Mouse (Mus musculus) heart, embryonic 10.5 days (tissue): ENCODE results near the gene Gcsam. TPM values are rescaled to one million over a fixed set of nuclear protein-coding genes. Genes with fewer than 3 reads are reported as not detected.
A peak's percentile ranks its signal among the peaks of the same experiment; 100 is the strongest.

Experiments used
- DNase-seq: peaks from one replicate; pipeline ENCODE4 v3.0.0-alpha.2; 2017; ENCODE audit warnings: low spot score
- H3K27ac ChIP-seq: fragments of 300-500 bp; sonication (generic); 2 replicates; pipeline ENCODE4 v1.5.1; 2016; ENCODE audit warnings: mild to moderate bottlenecking
- H3K27me3 ChIP-seq: fragments of 300-500 bp; sonication (generic); 2 replicates; pipeline ENCODE4 v1.6.1; 2016; ENCODE audit warnings: mild to moderate bottlenecking; ENCODE audit not compliant: poor library complexity, insufficient read depth, severe bottlenecking
- H3K36me3 ChIP-seq: fragments of 300-500 bp; sonication (generic); 2 replicates; pipeline ENCODE4 v1.6.1; 2016; ENCODE audit warnings: mild to moderate bottlenecking, moderate library complexity
- H3K4me1 ChIP-seq: fragments of 300-500 bp; sonication (generic); 2 replicates; pipeline ENCODE4 v1.6.1; 2016; ENCODE audit warnings: mild to moderate bottlenecking
- H3K4me3 ChIP-seq: fragments of 300-500 bp; sonication (generic); 2 replicates; pipeline ENCODE4 v1.5.1; 2016; ENCODE audit warnings: mild to moderate bottlenecking, moderate library complexity
- H3K9me3 ChIP-seq: fragments of 300-500 bp; sonication (generic); 2 replicates; pipeline ENCODE4 v1.6.1; 2016; ENCODE audit warnings: mild to moderate bottlenecking, moderate library complexity
- WGBS: fragments of 180-500 bp; shearing (Covaris S2); methylation state at CpG from one replicate; pipeline ENCODE4 v1.1.7; 2016; 5-methylcytosine and 5-hydroxymethylcytosine counted together
- polyA plus RNA-seq: library from polyadenylated mRNA; unstranded; fragments of >200 nt; fragmentation: Nextera tagmentation; extraction: Ambion mirVana; gene quantifications from 2 replicates; pipeline ENCODE4 v1.2.1, GENCODE M21; 2016

The Gcsam gene
- 0.28 TPM in 1 of 2 replicates, not detected in the other for polyA plus RNA-seq

DNA sequence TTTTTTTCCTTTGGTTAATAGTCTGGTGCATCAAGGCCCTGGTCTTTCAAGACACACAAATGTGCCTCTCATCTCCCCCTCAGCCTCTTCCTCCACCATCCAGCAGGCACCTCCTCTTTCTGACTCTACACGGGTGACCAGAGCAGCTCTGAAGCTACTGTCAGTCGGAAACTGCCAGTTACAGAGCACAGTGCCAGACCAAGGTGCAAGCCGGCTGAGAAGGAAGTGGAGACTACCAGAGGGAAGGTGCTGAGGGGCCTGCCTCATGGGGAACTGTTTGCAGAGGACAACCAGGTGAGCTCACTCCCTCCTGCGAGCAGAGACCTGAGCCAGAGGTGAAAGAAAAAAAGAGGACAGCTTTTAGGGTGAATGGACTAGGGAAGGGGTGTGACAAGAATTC is at the start of gene Gcsam:
Gene Gcsam (plus strand): TSS at position 114 of the 400 bp plus-strand sequence.
- no peak within 1 kb of the TSS for H3K27ac ChIP-seq
- no peaks in the 10 kb centered on the region for H3K4me1 ChIP-seq
- DNase-seq, result no peak
- 62% methylated on average over 4 of the region's 4 CpGs for WGBS
- H3K27me3 ChIP-seq, result no peaks in the 10 kb centered on the region
- no peaks in the 10 kb centered on the region for H3K36me3 ChIP-seq
- H3K9me3 ChIP-seq, result no peaks in the 10 kb centered on the region
- no peak within 1 kb of the TSS for H3K4me3 ChIP-seq

DNA sequence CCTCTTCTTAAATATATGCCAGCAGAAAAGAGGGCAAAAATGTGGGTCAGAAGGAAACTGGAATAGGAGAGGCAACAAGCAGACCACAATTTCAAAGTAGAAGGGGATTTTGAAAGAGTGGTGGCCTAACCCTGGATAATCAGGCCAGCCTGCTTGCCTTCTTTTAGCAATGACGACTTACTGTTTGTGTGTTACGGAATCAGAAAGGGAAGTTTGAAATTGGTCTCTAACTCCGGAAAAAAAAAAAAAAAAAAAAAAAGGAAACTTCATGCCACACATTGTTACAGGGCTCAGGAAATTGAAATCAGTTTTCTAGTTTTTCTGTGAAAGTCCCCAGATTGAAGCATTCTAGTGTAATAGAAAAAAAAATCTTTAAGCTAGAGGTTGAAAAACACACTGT is 48.4 kb upstream of the Gcsam start:
- H3K9me3 ChIP-seq, result no peaks in the 10 kb centered on the region
- DNase-seq, result no peak
- WGBS, result 51% methylated on average over 3 of the region's 3 CpGs
- no peak overlapping the region for H3K4me3 ChIP-seq
- H3K27me3 ChIP-seq, result no peaks in the 10 kb centered on the region
- no peaks in the 10 kb centered on the region for H3K36me3 ChIP-seq
- H3K4me1 ChIP-seq, result no peaks in the 10 kb centered on the region
- no peak overlapping the region for H3K27ac ChIP-seq

DNA sequence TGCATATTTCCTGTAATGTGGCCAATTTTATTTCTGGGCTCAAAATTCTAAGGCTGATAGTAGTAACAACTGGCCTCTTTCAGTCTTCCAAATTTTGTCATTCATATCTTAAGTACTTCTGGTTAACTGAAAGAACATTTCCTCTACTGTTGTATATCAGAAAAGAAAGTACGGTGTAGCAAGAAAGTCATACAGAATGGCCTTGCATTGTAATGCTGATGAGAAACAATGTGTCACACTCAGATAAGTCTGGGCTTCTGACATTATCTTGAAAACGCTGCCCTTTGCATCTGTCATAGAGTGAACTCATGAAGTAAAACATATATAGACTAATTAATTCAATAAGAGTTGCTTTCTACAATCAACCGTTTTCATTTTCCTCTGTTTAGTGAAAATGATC is 37.9 kb upstream of the Gcsam start:
- no peaks in the 10 kb centered on the region for H3K9me3 ChIP-seq
- 63% methylated on average over 3 of the region's 3 CpGs for WGBS
- no peak overlapping the region for H3K27ac ChIP-seq
- no peak overlapping the region for H3K4me3 ChIP-seq
- no peak for DNase-seq
- H3K36me3 ChIP-seq, result no peaks in the 10 kb centered on the region
- no peaks in the 10 kb centered on the region for H3K4me1 ChIP-seq
- no peaks in the 10 kb centered on the region for H3K27me3 ChIP-seq

DNA sequence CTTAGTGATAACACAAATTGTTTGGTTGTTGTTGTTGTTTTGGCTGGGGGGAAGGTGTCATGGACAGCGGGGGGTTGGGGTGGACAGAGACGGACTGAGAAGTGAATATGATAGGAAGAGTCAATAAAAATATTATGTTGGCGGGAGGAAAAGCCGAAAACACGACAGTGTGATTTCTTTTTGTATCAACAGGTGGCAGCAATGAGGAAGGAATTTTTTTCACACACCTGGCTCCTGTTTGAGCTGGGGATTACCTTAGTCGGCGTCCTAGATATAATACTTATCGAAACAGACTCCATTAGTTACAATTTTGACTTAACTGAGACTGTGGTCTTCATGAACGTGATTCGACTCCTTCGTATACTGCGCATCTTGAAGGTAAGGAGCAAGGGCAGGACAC is 30.3 kb upstream of the Gcsam start:
- H3K36me3 ChIP-seq, result no peaks in the 10 kb centered on the region
- no peak overlapping the region for H3K4me3 ChIP-seq
- no peak overlapping the region for H3K27ac ChIP-seq
- no peaks in the 10 kb centered on the region for H3K27me3 ChIP-seq
- H3K9me3 ChIP-seq, result no peaks in the 10 kb centered on the region
- H3K4me1 ChIP-seq, result no peaks in the 10 kb centered on the region
- 53% methylated on average over 12 of the region's 12 CpGs for WGBS
- DNase-seq, result no peak

DNA sequence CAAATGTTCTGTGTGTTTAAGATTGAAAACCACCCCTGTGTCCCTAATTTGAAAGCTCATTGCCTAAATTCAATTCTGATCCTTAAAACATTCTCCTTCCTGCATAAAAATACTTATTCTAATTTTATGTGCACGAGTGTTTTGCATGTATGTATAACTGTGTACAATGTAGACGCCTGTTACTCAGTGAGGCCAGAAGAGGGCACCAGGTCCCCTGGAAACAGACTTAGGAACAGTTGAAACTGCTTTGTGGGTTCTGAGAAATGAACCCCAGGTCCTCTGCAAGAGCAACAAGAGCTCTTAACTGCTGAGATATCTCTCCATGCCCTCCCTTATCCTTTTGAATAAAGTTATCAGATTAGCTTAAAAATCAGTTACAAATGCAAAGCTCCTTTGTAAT is 27.7 kb upstream of the Gcsam start:
- Histone ChIP-seq H3K9me3 (no peaks in the 10 kb centered on the region), H3K27me3 (no peaks in the 10 kb centered on the region), H3K36me3 (no peaks in the 10 kb centered on the region), H3K27ac (no peak overlapping the region), H3K4me3 (no peak overlapping the region), H3K4me1 (no peaks in the 10 kb centered on the region)
- WGBS, result 29% methylated on average over 2 of the region's 2 CpGs
- no peak for DNase-seq

DNA sequence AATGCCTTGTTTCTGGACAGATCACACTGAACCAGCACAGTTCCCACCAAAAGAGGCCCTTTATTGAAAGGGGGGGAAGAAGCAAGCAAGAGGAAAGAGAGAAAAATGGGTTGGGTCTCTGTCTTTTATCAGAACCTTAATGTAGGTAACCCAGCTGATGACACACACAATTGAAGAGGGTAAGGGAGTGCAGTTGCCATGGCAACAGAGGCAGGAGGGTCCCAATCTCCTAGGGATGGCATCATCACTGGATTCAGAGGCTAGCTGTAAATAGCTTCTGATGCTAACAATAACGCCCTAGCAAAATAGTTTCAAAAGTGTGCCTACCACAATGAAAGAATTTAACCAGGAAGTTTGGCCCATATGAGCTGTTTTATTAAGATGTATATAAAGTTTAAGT is 16.5 kb upstream of the Gcsam start:
- Histone ChIP-seq H3K27ac (no peak overlapping the region), H3K9me3 (no peaks in the 10 kb centered on the region), H3K36me3 (no peaks in the 10 kb centered on the region), H3K27me3 (no peaks in the 10 kb centered on the region), H3K4me3 (no peak overlapping the region), H3K4me1 (no peaks in the 10 kb centered on the region)
- WGBS, result 57% methylated on average over 1 of the region's 1 CpGs
- DNase-seq, result no peak

DNA sequence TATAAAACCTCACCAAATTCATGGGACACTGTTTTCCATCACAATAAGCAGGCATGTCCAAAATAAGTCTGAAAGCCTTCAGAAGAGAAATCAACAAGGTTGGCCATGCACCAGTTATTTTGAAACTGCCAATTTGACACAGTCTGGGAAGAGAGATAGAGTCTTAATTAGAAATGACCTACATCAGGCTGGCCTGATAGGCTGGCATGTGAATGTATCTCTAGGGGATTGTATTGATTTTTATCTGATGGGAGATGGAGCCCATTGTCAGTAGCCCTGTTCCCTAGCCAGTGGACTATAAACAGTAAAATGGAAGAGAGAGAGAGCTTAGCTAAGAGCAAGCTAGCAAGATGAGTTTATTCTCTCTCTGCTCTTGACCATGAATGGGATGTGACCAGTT is 14.7 kb upstream of the Gcsam start:
- H3K4me1 ChIP-seq, result no peaks in the 10 kb centered on the region
- H3K36me3 ChIP-seq, result no peaks in the 10 kb centered on the region
- no peaks in the 10 kb centered on the region for H3K9me3 ChIP-seq
- H3K27me3 ChIP-seq, result no peaks in the 10 kb centered on the region
- H3K4me3 ChIP-seq, result no peak overlapping the region
- H3K27ac ChIP-seq, result no peak overlapping the region
- DNase-seq, result no peak

DNA sequence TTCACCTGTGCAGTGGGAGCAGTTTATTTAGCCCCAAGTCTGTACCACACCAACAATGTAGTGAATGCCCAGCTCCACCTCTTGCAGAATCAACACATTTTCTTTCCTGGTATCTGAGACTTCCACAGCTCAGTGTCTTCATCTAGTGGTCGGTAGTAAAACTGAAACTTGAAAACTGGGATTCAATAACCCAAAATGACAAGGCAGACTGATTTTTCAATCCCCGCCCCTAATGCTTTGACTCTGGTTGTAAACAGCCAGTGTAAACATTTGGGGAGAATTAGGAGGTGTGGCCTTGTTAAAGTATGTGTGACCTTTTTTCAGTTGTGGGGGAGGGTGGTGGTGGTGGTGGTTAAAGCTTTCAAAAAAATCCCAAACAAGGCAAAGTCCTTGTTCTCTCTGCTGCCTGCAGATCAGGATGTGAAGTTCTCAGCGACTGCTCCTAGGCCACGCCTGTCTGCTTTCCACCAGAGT is 1.7 kb upstream of the Gcsam start:
- no peaks in the 10 kb centered on the region for H3K36me3 ChIP-seq
- no peak for DNase-seq

DNA sequence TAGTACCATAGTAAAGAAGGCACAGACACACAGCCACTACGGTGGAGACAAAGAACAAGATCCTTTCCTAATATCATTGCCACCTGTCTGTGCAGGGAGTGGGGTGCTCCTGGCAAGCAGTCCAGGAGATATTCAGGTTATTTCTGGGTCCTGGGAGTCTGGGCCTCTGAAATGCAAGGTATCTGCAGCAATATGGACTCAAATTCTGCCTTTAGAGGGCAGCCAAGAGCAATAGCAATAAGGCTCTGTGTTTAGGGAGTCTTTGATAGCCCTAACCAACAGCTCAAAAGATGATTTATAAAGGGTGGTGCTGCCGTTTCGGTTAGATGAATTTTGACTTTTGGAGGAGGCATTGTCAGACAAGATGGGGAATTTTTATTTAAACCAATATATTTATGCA is 880 bp upstream of the Gcsam start:
- no peaks in the 10 kb centered on the region for H3K27me3 ChIP-seq
- WGBS, result 70% methylated on average over 3 of the region's 3 CpGs
- H3K9me3 ChIP-seq, result no peaks in the 10 kb centered on the region
- no peaks in the 10 kb centered on the region for H3K36me3 ChIP-seq
- H3K27ac ChIP-seq, result no peak overlapping the region
- H3K4me1 ChIP-seq, result no peaks in the 10 kb centered on the region
- no peak for DNase-seq
- no peak overlapping the region for H3K4me3 ChIP-seq

More for the DNA sequence above, 1.7 kb upstream of the Gcsam start:
- Histone ChIP-seq H3K4me3 (no peak overlapping the region), H3K9me3 (no peaks in the 10 kb centered on the region), H3K4me1 (no peaks in the 10 kb centered on the region), H3K27ac (no peak overlapping the region), H3K27me3 (no peaks in the 10 kb centered on the region)
- WGBS, result 48% methylated on average over 4 of the region's 4 CpGs

DNA sequence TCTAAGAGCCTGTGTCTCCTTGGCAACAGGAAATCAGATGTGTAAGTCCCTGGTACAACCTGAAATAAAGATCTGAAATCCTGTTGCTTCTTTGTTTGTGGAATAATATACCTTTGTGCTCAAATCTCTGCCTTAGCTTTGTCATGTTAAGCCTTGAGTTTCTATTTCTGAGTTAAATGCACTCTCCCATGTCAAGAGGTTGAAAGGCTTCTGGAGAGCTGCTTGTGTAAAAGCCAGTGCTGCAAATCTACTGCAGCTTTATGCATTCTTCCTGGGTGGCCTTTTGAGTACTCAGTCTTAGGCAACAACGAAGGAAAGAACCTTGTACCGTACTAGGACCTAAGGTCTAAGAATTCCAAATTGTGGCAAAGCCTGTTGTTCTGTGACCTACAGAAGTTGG is 3.1 kb downstream of the Gcsam start:
- H3K9me3 ChIP-seq, result no peaks in the 10 kb centered on the region
- WGBS, result 70% methylated on average over 2 of the region's 2 CpGs
- H3K27me3 ChIP-seq, result no peaks in the 10 kb centered on the region

DNA sequence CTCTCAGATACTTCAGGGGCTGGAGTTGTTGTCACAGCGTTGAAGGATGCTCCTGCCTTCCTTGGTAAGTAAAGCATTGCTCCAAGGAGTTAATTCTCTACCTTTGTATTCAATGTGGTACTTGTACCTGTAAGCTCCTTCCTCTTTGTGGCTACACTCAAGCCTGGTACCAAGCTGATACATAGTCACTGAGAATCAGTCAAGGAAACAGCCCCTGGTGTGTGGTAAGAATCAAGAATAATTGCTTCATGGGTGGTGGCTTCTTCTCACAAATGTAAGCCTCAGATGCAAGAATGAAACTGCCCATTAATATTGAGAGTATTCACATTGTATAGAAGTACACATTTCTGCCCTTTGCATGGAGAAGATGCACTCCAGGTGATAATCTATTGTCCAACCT is 5.8 kb downstream of the Gcsam start:
- Histone ChIP-seq H3K36me3 (no peaks in the 10 kb centered on the region), H3K27ac (no peak overlapping the region), H3K27me3 (no peaks in the 10 kb centered on the region), H3K4me1 (peaks cover 5% of the 10 kb centered on the region; the same call in 1 of the 2 replicates), H3K9me3 (no peaks in the 10 kb centered on the region), H3K4me3 (no peak overlapping the region)
- DNase-seq, result no peak
- WGBS, result 81% methylated on average over 1 of the region's 1 CpGs

More for the DNA sequence above, 3.1 kb downstream of the Gcsam start:
- Histone ChIP-seq H3K36me3 (no peaks in the 10 kb centered on the region), H3K4me3 (no peak overlapping the region), H3K27ac (no peak overlapping the region), H3K4me1 (no peaks in the 10 kb centered on the region)
- no peak for DNase-seq

DNA sequence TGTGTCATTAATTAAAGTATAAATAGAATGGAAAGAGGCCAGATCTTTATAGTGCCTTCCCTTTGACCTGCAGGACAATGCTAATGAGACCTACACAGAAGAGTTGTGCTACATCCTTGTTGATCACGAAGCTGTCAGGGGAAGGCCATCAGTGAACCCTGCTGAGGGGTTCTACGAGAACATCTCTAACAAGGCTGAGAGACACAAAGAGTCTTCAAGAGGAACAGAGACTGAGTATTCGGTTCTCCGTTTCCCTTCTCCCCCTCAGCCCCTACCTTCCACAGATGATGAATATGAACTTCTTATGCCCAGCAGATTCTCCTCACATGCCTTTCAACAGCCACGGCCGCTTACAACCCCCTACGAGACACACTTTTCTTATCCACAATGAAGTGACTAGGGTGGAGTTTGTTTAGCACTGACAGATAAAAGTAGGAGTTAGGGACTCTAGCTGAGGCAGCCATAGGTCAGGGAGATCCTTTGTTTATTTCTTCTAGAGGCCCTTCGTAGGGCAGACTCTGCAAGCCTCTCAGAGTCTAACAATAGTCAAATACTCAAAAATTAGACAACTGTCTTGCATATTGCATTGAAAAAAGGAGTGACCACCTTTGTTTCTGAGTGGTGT is 9.7 kb downstream of the Gcsam start:
- Histone ChIP-seq H3K27ac (no peak overlapping the region; the same call in 1 of the 2 replicates), H3K9me3 (no peaks in the 10 kb centered on the region), H3K4me3 (no peak overlapping the region), H3K4me1 (peaks cover 7% of the 10 kb centered on the region; the same call in 1 of the 2 replicates), H3K36me3 (no peaks in the 10 kb centered on the region), H3K27me3 (no peaks in the 10 kb centered on the region)
- DNase-seq, result no peak
- whole genome bisulfite sequencing, result 44% methylated on average over 8 of the region's 8 CpGs

DNA sequence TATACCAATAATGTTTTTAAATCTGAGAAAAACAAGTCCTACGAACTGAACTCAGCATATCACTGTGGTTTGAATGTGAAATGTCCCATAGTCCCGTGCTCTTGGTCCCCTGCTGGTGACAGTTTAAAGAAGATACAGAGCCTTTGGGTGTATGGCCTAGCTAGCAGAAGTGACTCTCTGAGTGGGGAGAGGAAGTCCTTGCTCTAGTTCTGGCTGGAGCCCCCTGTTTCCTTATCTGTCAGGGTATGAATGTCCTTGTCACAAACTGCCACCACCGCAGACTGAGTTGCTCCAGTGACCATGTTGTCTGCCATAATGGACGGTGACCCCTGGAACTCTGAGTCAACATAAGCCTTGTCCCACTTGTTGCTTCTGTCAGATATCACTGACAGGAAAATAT is 13.1 kb downstream of the Gcsam start:
- H3K4me1 ChIP-seq, result peaks cover 12% of the 10 kb centered on the region; the same call in 1 of the 2 replicates
- WGBS, result 63% methylated on average over 4 of the region's 4 CpGs
- no peaks in the 10 kb centered on the region for H3K9me3 ChIP-seq
- no peaks in the 10 kb centered on the region for H3K27me3 ChIP-seq
- H3K27ac ChIP-seq, result no peak overlapping the region
- no peaks in the 10 kb centered on the region for H3K36me3 ChIP-seq
- DNase-seq, result peak; percentile 11
- H3K4me3 ChIP-seq, result no peak overlapping the region

DNA sequence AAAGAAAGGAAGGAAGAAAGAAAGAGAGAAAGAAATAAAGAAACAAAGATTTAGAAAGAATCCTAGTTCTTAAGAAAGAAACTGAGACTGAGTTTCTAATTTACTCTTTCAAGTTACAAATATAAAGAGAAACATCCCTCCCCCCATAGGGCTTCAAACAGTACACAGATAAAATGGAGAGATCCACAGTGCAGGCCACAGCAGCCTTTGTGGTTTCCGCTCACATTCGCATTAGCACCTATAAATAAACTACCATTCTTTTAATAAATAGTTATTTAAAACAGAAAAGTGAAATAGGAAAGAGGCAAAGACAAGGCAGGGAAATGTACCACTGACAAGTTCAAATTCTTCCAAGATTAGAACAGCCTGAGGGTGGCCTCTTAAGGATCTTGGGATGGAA is 14.6 kb downstream of the Gcsam start:
- 0 out of 2 replicates have a peak overlapping the region, but pooled peaks have one; percentile 6 for H3K27ac ChIP-seq

More for the DNA sequence above, 14.6 kb downstream of the Gcsam start:
- WGBS, result 78% methylated on average over 2 of the region's 2 CpGs
- Histone ChIP-seq H3K27me3 (no peaks in the 10 kb centered on the region), H3K4me3 (no peak overlapping the region), H3K4me1 (peaks cover 13% of the 10 kb centered on the region; the same call in 1 of the 2 replicates), H3K9me3 (no peaks in the 10 kb centered on the region), H3K36me3 (no peaks in the 10 kb centered on the region)
- no peak for DNase-seq
